Mouse (Mus musculus) G1E (cell line): Measurements from ENCODE around the gene Vmn1r215. TPM values are rescaled to one million over a fixed set of nuclear protein-coding genes. Genes with fewer than 3 reads are reported as not detected.

Experiments used
- ATAC-seq: 2 replicates; pipeline ENCODE4 v1.8.0; 2016; ENCODE audit warnings: mild to moderate bottlenecking; ENCODE audit not compliant: insufficient number of reproducible peaks, poor library complexity, low FRiP score, severe bottlenecking; ENCODE audit errors: extremely low read depth
- DNase-seq: peaks from one replicate; pipeline ENCODE4 v3.0.0; 2012; ENCODE audit warnings: low spot score
- H3K27me3 ChIP-seq: 2 replicates; pipeline ENCODE4 v1.6.1; 2012; ENCODE audit warnings: mild to moderate bottlenecking, low read length, inconsistent platforms; ENCODE audit not compliant: insufficient read depth
- H3K36me3 ChIP-seq: replicated peaks from 2 replicates; pipeline ENCODE3; 2012; ENCODE audit warnings: mild to moderate bottlenecking, inconsistent platforms
- H3K4me1 ChIP-seq: 2 replicates; pipeline ENCODE4 v1.6.1; 2012; ENCODE audit warnings: low read depth, low read length, inconsistent platforms, mixed read lengths; ENCODE audit not compliant: insufficient read depth
- H3K4me3 ChIP-seq: 2 replicates; pipeline ENCODE4 v1.5.1; 2012; ENCODE audit warnings: low read depth, mild to moderate bottlenecking, inconsistent platforms, low read length, moderate library complexity, mixed read lengths
- H3K9me3 ChIP-seq: replicated peaks from 2 replicates; pipeline ENCODE4 v1.6.1; 2012; ENCODE audit warnings: inconsistent platforms
- CTCF ChIP-seq: IDR thresholded peaks from 2 replicates; pipeline ENCODE4 v1.5.1; 2012; ENCODE audit warnings: low read depth, low read length, inconsistent platforms, mixed read lengths
- GATA1 ChIP-seq: IDR thresholded peaks from 2 replicates; pipeline ENCODE4 v1.6.1; 2012; ENCODE audit warnings: borderline replicate concordance, low read length, inconsistent platforms, mixed read lengths
- GATA2 ChIP-seq: IDR thresholded peaks from 2 replicates; pipeline ENCODE4 v1.6.1; 2012; ENCODE audit warnings: low read depth, low read length, inconsistent platforms, borderline replicate concordance
- POLR2AphosphoS5 ChIP-seq: IDR thresholded peaks from 2 replicates; pipeline ENCODE4 v1.6.1; 2012; ENCODE audit warnings: low read depth, low read length, inconsistent platforms; ENCODE audit not compliant: insufficient replicate concordance
- TAL1 ChIP-seq: conservative IDR thresholded peaks from 2 replicates; pipeline ENCODE4 v1.6.1; 2012; ENCODE audit warnings: low read depth, low read length, inconsistent platforms, mixed read lengths
- polyA plus RNA-seq: library from polyadenylated mRNA; stranded (reverse); fragments of >175 nt; gene quantifications from 2 replicates; pipeline ENCODE4 v1.2.3, GENCODE M21; 2012
- total RNA-seq, 2 experiments: library from RNA; stranded (forward) in 1 of 2; stranded (reverse) in 1 of 2; fragments of 200-1000 nt in 1 of 2; fragments of >200 nt in 1 of 2; fragmentation: Nextera tagmentation in 1 of 2; gene quantifications; 2 replicates each; pipeline ENCODE4 v1.2.3; 2014 to 2017

Vmn1r215 gene
- total RNA-seq (2014; fragmentation: Nextera tagmentation): not detected in 2 replicates
- total RNA-seq (2017): 0.12 and 0.38 TPM in 2 replicates
- not detected in 2 replicates for polyA plus RNA-seq

DNA sequence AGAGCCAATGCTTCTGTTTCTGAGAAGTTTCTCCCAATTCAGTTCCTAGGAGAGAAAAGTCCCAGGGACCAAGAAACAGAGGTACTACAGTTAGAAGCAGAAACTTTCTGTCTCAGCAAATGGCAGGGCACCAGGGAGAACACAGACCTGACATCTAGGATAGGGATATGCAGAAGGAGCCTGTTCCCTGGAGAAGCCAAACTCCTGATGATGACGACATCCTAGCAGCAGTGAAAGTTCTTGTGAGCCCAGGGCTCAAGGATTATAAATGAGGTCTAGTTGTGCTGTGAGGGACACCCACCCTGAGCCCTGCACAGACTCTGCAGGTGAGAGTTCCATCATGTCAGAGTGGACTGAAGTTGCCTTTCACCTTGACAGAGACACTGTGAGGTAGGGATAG is at the start of gene Vmn1r215:
Vmn1r215 (plus strand) TSS at position 301 of the 400 bp plus-strand sequence.
- Histone ChIP-seq H3K4me1 (no peaks in the 10 kb centered on the region), H3K9me3 (no peaks in the 10 kb centered on the region), H3K27me3 (no peaks in the 10 kb centered on the region; the same call in 1 of the 2 replicates), H3K36me3 (no peaks in the 10 kb centered on the region), H3K4me3 (no peak within 1 kb of the TSS)
- ATAC-seq (no peak), DNase-seq (no peak)
- no peak for TF ChIP-seq GATA1

DNA sequence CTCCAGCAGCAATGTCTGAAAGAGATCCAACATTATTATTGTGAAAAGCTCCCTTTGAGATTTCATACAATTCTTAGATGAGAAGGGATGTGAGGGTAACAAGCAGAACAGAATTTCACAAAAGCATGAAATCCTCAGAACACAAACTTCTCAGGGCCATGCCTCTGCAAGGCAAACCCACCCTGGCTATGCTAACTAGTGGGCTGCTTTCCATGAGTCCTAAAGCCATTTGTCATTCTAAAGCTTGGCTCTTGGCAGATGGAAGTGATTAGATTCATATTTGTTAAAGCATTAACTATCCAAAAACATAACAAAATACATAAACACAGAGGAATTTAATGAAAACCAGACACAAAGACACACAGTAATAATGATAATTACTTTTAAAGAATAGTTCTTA is 49.7 kb upstream of the Vmn1r215 start:
- no peaks in the 10 kb centered on the region for H3K9me3 ChIP-seq
- no peak overlapping the region for H3K4me3 ChIP-seq
- TF ChIP-seq POLR2AphosphoS5: no peak
- no peak for TF ChIP-seq CTCF
- TF ChIP-seq GATA2: no peak
- TF ChIP-seq TAL1: no peak
- TF ChIP-seq GATA1: no peak
- DNase-seq: no peak
- no peak for ATAC-seq
- H3K27me3 ChIP-seq: no peaks in the 10 kb centered on the region
- H3K4me1 ChIP-seq: no peaks in the 10 kb centered on the region
- H3K36me3 ChIP-seq: no peaks in the 10 kb centered on the region

DNA sequence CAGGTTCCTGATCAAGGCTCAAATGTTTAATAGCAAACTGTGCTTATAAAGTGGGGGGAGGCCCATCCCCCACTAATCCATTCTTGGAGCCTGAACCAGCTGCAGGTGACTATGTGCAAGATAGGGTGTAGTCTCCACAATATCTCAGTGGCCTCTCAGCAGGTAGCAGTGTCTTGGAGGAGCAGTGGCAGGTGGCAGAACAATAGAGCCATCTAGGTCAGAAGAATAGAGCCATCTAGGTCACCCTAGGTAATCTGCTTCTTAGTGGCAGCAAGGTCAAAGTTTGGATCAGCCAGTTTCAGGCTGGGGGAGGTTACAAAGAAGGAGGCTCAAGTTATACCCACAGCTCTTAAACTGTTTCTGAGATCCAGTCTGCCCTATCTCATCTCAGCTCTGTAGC is 43.0 kb upstream of the Vmn1r215 start:
- Histone ChIP-seq H3K9me3 (no peaks in the 10 kb centered on the region), H3K4me1 (no peaks in the 10 kb centered on the region), H3K27me3 (no peaks in the 10 kb centered on the region), H3K36me3 (no peaks in the 10 kb centered on the region), H3K4me3 (no peak overlapping the region)
- ATAC-seq (no peak), DNase-seq (no peak)
- TF ChIP-seq GATA2: no peak
- no peak for TF ChIP-seq TAL1
- TF ChIP-seq CTCF: no peak
- TF ChIP-seq GATA1: no peak
- no peak for TF ChIP-seq POLR2AphosphoS5

DNA sequence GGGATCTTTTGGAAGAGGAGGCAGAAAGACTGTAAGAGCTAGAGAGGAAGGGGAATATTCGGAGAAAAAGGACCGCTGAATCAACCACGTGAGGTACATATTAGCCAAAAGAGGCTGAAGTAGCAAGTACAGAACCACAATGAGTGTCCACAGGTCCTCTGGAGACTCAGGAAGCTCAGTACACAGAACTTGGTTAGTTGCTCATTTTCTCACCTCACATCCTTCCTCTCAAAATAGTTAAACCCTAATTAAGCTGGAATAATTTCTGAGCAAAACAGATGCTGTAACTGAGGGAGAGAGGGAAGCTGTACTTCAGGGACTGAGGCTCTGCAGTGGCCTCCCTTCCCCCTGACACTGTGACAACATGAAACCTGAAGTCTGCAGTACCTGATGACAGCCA is 37.7 kb upstream of the Vmn1r215 start, which contains the start of gene Vmn1r214:
Vmn1r214 (plus strand) TSS at position 301 of the 400 bp plus-strand sequence.
- ATAC-seq (no peak), DNase-seq (no peak)
- Histone ChIP-seq H3K9me3 (no peaks in the 10 kb centered on the region), H3K36me3 (no peaks in the 10 kb centered on the region), H3K4me1 (no peaks in the 10 kb centered on the region), H3K4me3 (no peak within 1 kb of the TSS), H3K27me3 (no peaks in the 10 kb centered on the region)
- TF ChIP-seq POLR2AphosphoS5 (no peak), TAL1 (no peak), GATA2 (no peak), CTCF (no peak), GATA1 (no peak)

DNA sequence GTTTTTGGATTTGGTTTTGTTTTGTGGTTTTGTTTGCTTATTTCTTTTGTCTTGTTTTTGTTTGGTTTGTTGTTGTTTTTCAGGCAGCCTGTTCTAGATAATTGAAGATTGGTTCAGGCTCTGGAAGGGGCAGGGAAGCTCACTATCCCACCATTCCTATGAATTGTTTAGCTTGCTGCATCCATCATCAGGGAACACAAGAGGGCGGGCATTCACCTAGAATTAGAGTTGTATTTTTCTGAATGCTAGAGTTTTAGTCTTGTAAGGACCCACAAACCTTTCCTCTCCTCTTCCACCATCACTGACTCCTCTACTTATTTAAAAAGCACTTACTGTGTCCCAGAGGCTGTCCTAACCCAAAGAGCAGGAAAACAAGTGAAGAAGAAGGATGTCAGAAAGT is 10.0 kb upstream of the Vmn1r215 start:
- no peak for ATAC-seq
- no peaks in the 10 kb centered on the region for H3K36me3 ChIP-seq
- TF ChIP-seq CTCF: no peak
- TF ChIP-seq GATA1: no peak
- no peak for TF ChIP-seq POLR2AphosphoS5
- no peak for TF ChIP-seq TAL1
- no peak for TF ChIP-seq GATA2
- H3K27me3 ChIP-seq: peaks cover 3% of the 10 kb centered on the region; the same call in 1 of the 2 replicates
- no peak for DNase-seq
- H3K4me1 ChIP-seq: no peaks in the 10 kb centered on the region
- no peaks in the 10 kb centered on the region for H3K9me3 ChIP-seq
- no peak overlapping the region for H3K4me3 ChIP-seq

DNA sequence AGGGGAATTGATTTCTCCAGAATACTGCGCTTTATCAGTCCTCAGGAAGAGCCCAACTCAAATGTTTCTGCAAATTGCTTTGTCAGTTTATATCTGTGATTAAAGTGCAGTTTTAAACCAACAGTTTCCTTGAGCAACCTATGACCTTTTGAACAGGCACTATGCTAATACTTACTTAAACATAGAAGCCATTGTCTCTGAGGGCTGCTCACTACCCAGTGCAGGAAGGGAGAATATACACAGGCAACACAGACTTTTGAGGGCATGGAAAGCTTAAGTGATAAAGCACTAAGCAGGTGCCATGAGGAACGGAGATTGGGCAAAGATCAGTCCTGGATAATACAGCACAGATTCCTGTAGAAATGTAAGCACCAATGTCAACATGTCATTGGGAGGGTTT is 1.5 kb downstream of the Vmn1r215 start:
- Histone ChIP-seq H3K4me3 (no peak overlapping the region), H3K9me3 (no peaks in the 10 kb centered on the region), H3K4me1 (no peaks in the 10 kb centered on the region), H3K36me3 (no peaks in the 10 kb centered on the region), H3K27me3 (no peaks in the 10 kb centered on the region; the same call in 1 of the 2 replicates)
- ATAC-seq (no peak), DNase-seq (no peak)
- TF ChIP-seq GATA1 (no peak), TAL1 (no peak), POLR2AphosphoS5 (no peak), GATA2 (no peak), CTCF (no peak)
